Mouse (Mus musculus) E14TG2a.4 (cell line): Measurements from ENCODE around the gene Magi1.

ENCODE experiments used
- H3K27me3 ChIP-seq: 2 replicates; pipeline ENCODE4 v1.6.1; 2014; ENCODE audit warnings: low read length, control low read depth; ENCODE audit not compliant: insufficient read depth
- H3K36me3 ChIP-seq: 2 replicates; pipeline ENCODE4 v1.6.1; 2014; ENCODE audit warnings: low read length, control low read depth; ENCODE audit not compliant: insufficient read depth
- H3K4me1 ChIP-seq: replicated peaks from 2 replicates; pipeline ENCODE4 v1.6.1; 2014; ENCODE audit warnings: low read depth, low read length, control low read depth
- H3K4me3 ChIP-seq: replicated peaks from 2 replicates; pipeline ENCODE4 v1.5.1; 2014; ENCODE audit warnings: mild to moderate bottlenecking, low read length
- H3K9me3 ChIP-seq: 2 replicates; pipeline ENCODE4 v1.6.1; 2014; ENCODE audit warnings: low read length, control low read depth
- CTCF ChIP-seq: conservative IDR thresholded peaks from 2 replicates; pipeline ENCODE4 v1.5.1; 2014; ENCODE audit warnings: low read length
- NANOG ChIP-seq: IDR thresholded peaks from 2 replicates; pipeline ENCODE4 v1.6.1; 2014; ENCODE audit warnings: borderline replicate concordance, low read length, mixed read lengths
- POU5F1 ChIP-seq: IDR thresholded peaks from 2 replicates; pipeline ENCODE4 v1.6.1; 2014; ENCODE audit warnings: low read length, borderline replicate concordance

The Magi1 gene

DNA sequence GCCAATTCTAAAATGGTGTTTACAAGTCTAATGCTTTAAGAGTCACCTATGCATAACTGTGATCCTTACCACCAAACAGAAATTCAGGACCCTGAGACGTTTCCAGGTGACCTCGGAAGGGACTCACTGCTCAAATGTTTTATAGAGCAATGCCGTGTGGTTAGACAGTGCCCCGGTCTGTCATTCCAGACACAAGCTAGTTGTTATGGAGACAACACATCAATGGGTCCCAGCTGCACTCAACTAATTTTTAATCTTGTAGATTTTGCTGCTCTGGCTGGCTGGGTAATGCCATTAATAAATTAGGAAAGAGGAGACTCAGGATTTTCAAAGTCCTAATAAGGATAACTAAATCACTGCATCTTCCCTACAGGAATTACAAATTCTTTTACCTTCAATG is 151.7 kb downstream of the Magi1 start:
- Histone ChIP-seq H3K4me3 (no peak overlapping the region), H3K4me1 (peaks cover 50% of the 10 kb centered on the region), H3K36me3 (no peaks in the 10 kb centered on the region), H3K27me3 (no peaks in the 10 kb centered on the region), H3K9me3 (no peaks in the 10 kb centered on the region)
- no peak for TF ChIP-seq CTCF
- TF ChIP-seq POU5F1, result no peak
- TF ChIP-seq NANOG, result no peak

DNA sequence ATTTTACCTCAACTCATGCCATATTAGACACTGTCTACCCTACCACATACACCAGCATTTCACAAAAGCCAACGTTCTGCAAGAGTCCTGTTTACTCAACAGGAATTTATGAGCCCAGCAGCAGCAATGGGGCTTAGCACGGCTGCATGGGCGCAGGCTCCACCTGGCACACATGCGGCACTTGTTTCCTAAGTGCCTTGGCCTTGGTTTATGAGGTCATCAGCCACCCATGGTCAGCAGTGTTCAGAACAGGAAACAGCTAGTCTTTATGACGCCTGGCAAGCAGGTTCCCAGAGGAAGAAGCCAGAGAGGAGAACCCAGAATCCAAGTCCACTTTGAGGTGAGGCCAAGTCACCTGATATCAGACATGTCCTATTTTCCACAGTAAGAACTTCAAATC is 153.3 kb downstream of the Magi1 start:
- H3K9me3 ChIP-seq, result no peaks in the 10 kb centered on the region
- H3K36me3 ChIP-seq, result no peaks in the 10 kb centered on the region
- H3K4me1 ChIP-seq, result peaks cover 37% of the 10 kb centered on the region
- no peak overlapping the region for H3K4me3 ChIP-seq
- H3K27me3 ChIP-seq, result no peaks in the 10 kb centered on the region
- TF ChIP-seq NANOG (no peak), CTCF (no peak), POU5F1 (no peak)

DNA sequence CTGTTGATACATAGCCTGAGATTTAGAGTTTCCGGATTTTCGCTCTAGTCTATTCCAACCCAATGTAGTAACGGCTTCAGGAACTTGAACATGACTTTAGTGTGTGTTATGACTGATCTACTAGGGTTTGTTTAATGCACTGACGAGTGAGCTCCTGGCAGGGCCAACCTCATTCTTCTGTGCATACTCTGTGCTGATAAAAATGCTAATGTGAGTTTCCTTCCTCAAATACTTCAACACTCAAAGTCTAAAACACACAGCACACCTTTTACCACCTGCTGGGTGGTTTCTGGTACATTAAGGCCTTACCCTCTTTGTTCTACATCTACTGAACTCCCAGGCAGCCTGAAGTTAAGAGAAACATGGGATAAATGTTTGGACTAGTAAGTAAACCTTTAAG is 157.0 kb downstream of the Magi1 start:
- no peaks in the 10 kb centered on the region for H3K27me3 ChIP-seq
- no peak overlapping the region for H3K4me3 ChIP-seq
- no peaks in the 10 kb centered on the region for H3K9me3 ChIP-seq
- TF ChIP-seq NANOG (no peak), CTCF (no peak), POU5F1 (no peak)
- H3K36me3 ChIP-seq, result no peaks in the 10 kb centered on the region
- H3K4me1 ChIP-seq, result peaks cover 34% of the 10 kb centered on the region

DNA sequence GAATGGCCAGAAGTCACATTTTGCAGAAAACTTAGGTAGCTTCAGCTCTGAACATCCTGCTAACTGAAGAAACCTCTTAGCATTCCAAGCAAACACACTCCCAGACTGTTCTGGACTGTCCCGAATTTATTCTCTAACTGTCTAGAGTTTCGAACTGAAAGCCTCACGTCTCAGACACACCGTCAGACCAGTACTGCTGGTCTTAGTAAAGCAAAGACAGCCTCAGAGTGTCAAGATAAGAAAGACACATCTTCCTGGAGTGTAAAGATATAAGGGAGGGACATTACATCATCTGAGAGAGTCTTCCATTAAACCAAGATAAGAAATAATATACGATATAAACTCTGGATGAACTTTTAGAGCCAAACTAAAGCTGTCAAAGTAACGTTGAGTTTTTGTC is 158.6 kb downstream of the Magi1 start:
- Histone ChIP-seq H3K27me3 (no peaks in the 10 kb centered on the region), H3K4me1 (peaks cover 28% of the 10 kb centered on the region), H3K9me3 (no peaks in the 10 kb centered on the region), H3K36me3 (no peaks in the 10 kb centered on the region), H3K4me3 (no peak overlapping the region)
- TF ChIP-seq NANOG (no peak), CTCF (no peak), POU5F1 (no peak)

DNA sequence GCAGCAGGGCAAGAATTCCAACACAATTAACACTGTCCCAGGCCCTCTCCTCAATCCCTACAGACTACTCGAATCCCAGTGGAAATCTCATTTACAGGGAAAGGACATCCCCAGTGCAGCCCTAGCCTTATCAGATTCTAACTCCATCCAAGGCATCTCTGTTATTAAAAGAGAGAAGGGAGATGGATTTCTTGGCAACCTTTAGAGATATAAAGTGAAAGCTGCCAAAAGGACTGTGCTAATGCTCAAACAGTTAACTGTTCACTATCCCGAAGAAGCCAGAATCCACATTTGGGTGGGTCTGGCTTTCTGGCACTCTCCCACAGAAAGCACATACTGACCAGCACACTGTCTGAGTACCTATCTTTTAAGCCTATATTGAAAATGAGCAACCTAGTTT is 159.4 kb downstream of the Magi1 start:
- Histone ChIP-seq H3K4me1 (peaks cover 21% of the 10 kb centered on the region), H3K36me3 (no peaks in the 10 kb centered on the region), H3K4me3 (no peak overlapping the region), H3K9me3 (no peaks in the 10 kb centered on the region), H3K27me3 (no peaks in the 10 kb centered on the region)
- TF ChIP-seq POU5F1, result no peak
- no peak for TF ChIP-seq NANOG
- TF ChIP-seq CTCF, result no peak

DNA sequence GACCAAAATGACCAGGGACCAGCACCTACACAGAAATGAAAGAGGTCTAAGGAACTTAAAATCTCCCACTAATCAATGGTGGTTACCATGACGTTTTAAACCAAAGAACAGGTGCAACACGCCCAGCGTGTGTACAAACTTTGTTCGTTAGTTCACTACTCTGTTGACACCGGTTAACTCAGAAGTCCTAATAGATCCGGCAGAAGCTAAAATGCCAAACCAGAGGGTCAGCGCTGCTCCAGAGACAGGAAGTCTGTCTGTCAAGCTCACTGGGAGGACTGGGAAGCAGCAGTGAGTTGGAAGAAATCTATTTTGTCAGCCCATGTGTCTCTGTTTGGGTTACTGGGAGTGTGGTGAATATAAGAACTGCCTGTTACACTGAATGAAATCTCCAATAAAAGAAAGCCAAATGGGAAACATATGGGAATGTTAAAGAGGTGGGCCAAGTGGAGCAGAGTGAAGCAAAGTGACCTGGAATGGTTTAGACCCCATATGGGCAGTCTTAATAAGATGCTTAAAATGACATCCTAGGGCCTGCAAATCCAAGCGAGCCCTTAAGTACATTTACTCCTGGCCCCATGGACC is 161.1 kb downstream of the Magi1 start:
- TF ChIP-seq POU5F1 (no peak), NANOG (no peak), CTCF (no peak)
- H3K27me3 ChIP-seq, result no peaks in the 10 kb centered on the region
- no peak overlapping the region for H3K4me3 ChIP-seq
- no peaks in the 10 kb centered on the region for H3K9me3 ChIP-seq
- H3K36me3 ChIP-seq, result no peaks in the 10 kb centered on the region
- H3K4me1 ChIP-seq, result peaks cover 7% of the 10 kb centered on the region; the same call in 1 of the 2 replicates

DNA sequence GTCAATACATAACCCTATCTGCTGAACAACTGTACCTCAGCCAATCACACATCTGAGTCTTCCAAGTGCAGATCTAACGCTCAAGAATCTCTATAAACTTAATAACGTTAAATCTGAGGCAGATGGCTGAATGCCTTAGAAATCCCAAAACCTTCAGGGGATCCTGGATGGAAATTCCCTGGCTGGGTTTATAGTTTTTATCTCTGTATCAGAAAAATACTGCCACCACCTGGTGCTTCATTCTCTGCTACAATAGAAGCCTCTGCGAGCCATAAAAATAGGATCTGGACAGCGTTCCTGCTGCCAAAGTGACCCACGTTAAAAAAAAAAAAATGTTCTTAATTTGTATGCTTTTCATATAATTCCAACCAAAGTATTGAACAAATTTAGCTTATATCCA is 162.2 kb downstream of the Magi1 start:
- no peaks in the 10 kb centered on the region for H3K36me3 ChIP-seq
- H3K4me1 ChIP-seq, result no peaks in the 10 kb centered on the region
- H3K9me3 ChIP-seq, result no peaks in the 10 kb centered on the region
- no peak overlapping the region for H3K4me3 ChIP-seq
- no peaks in the 10 kb centered on the region for H3K27me3 ChIP-seq
- no peak for TF ChIP-seq NANOG
- no peak for TF ChIP-seq POU5F1
- no peak for TF ChIP-seq CTCF

DNA sequence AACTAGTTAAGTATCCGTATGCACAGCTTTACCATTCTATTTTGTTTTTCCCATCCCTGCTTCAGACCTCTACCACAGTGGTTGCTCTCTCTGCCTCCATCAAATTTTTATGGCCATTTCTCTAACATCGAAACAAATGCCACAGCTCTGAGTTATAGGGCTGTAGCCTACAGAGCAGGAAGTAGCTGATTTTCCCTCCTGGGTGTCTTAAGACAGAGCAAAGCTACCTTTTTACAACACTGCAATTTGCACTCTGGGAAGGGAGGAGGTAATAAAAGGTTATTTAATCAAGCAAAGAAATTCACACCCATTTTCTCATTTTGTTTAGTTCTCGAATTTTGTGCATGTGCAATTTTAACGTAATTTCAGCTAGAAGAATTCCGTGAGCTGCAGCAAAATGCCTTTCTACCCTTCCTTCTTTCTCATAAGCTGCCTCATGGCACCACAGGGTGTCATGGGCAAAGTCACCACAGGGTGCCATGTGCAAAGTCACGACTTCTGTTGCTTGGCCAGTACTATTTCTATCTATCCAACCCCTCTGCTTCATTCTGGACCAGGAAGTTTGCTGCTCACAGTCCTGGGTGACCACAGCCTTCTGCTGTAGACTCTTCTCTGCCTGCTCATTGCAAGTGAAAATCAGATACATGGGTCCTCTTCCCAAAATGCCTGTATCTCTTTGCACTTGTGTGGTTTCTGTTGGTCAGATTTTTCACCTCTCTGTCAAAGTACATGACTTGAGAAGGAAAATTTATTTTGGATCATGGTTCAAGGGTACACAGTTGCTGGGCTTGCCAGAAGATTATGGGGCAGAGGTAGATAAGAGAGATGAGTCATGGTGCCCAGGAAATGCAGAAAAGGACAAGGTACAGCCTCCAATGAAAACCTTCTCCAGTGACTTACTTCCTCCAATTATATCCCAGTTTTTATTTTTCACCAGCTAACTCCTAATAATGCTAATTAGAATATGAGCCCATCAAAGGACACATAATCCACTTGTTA is 167.0 kb downstream of the Magi1 start:
- TF ChIP-seq CTCF, result no peak
- TF ChIP-seq NANOG, result no peak
- no peak for TF ChIP-seq POU5F1
- Histone ChIP-seq H3K4me3 (no peak overlapping the region), H3K36me3 (no peaks in the 10 kb centered on the region), H3K27me3 (no peaks in the 10 kb centered on the region), H3K4me1 (no peaks in the 10 kb centered on the region), H3K9me3 (no peaks in the 10 kb centered on the region)
